In genomic region chr1:183047191-183047912, GRCm38 (mm10) we compare ENCODE assay signal across 7 mouse cellular contexts.
DNase-seq lines count a peak whose midpoint lies in the region; ATAC-seq lines count a peak whose summit lies in the region.

No protein-coding gene starts in this region.

- DNase-seq in midbrain, embryonic 14.5 days: peak; percentile 75
- no peak for DNase-seq in midbrain, embryonic 11.5 days (ENCODE audit: low spot score, missing footprints)
- DNase-seq in kidney, adult 9 months: peak; percentile 76
- no peak for DNase-seq in thymus, postnatal 25 days

- H3K4me2 ChIP-seq in midbrain, embryonic 14.5 days (ENCODE audit: low read length): no peak overlapping the region
- no peak overlapping the region for H3K4me2 ChIP-seq in midbrain, embryonic 11.5 days
- H3K4me2 ChIP-seq in forebrain, embryonic 15.5 days (replicated peaks): no peak overlapping the region
- H3K4me2 ChIP-seq in neural tube, embryonic 15.5 days: no peak overlapping the region

- ATAC-seq in midbrain, embryonic 14.5 days (ENCODE audit: low FRiP score, low TSS enrichment): no peak
- ATAC-seq in midbrain, embryonic 11.5 days (ENCODE audit: low FRiP score): no peak
- peak; percentile 62 for ATAC-seq in forebrain, embryonic 15.5 days (replicated peaks)
- ATAC-seq in neural tube, embryonic 15.5 days (ENCODE audit: low FRiP score): no peak
- ATAC-seq in granulocyte monocyte progenitor cell, adult 5-6 weeks (replicated peaks; ENCODE audit: poor library complexity, severe bottlenecking): no peak

- no peaks in the 10 kb centered on the region for H3K36me3 ChIP-seq in midbrain, embryonic 14.5 days (ENCODE audit: control insufficient read depth, insufficient read depth, low read length)
- H3K36me3 ChIP-seq in midbrain, embryonic 11.5 days (ENCODE audit: control insufficient read depth, insufficient read depth, low read length): no peaks in the 10 kb centered on the region
- no peaks in the 10 kb centered on the region for H3K36me3 ChIP-seq in forebrain, embryonic 15.5 days
- H3K36me3 ChIP-seq in neural tube, embryonic 15.5 days: no peaks in the 10 kb centered on the region

- no peak overlapping the region for H3K9ac ChIP-seq in midbrain, embryonic 14.5 days (replicated peaks; ENCODE audit: low read length)
- no peak overlapping the region for H3K9ac ChIP-seq in midbrain, embryonic 11.5 days (ENCODE audit: low read length)
- no peak overlapping the region for H3K9ac ChIP-seq in forebrain, embryonic 15.5 days (replicated peaks)
- H3K9ac ChIP-seq in neural tube, embryonic 15.5 days (replicated peaks): no peak overlapping the region

- peaks cover 10% of the 10 kb centered on the region; the same call in 1 of the 2 replicates for H3K4me1 ChIP-seq in midbrain, embryonic 14.5 days (ENCODE audit: control insufficient read depth, insufficient read depth, low read length)
- 0 out of 2 replicates have a peak, but pooled peaks cover 2% of the 10 kb centered on the region for H3K4me1 ChIP-seq in midbrain, embryonic 11.5 days (ENCODE audit: control insufficient read depth, insufficient read depth, low read length)
- peaks cover 27% of the 10 kb centered on the region for H3K4me1 ChIP-seq in forebrain, embryonic 15.5 days
- peaks cover 29% of the 10 kb centered on the region for H3K4me1 ChIP-seq in neural tube, embryonic 15.5 days

- 52% methylated on average over 7 of the region's 7 CpGs for WGBS in midbrain, embryonic 14.5 days
- 77% methylated on average over 7 of the region's 7 CpGs for WGBS in midbrain, embryonic 11.5 days
- WGBS in forebrain, embryonic 15.5 days: 25% methylated on average over 7 of the region's 7 CpGs
- 38% methylated on average over 7 of the region's 7 CpGs for WGBS in neural tube, embryonic 15.5 days

- H3K27ac ChIP-seq in midbrain, embryonic 14.5 days (replicated peaks; ENCODE audit: low read depth, low read length): no peak overlapping the region
- H3K27ac ChIP-seq in midbrain, embryonic 11.5 days (ENCODE audit: low read depth, low read length): no peak overlapping the region
- 0 out of 2 replicates have a peak overlapping the region, but pooled peaks have one; percentile 4 for H3K27ac ChIP-seq in forebrain, embryonic 15.5 days (replicated peaks)
- H3K27ac ChIP-seq in neural tube, embryonic 15.5 days (replicated peaks): peak overlapping the region; percentile 48; the same call in 1 of the 2 replicates

- H3K27me3 ChIP-seq in midbrain, embryonic 14.5 days (ENCODE audit: control insufficient read depth, insufficient read depth, low read length): peaks cover 9% of the 10 kb centered on the region; the same call in 1 of the 2 replicates
- peaks cover 3% of the 10 kb centered on the region; the same call in 1 of the 2 replicates for H3K27me3 ChIP-seq in midbrain, embryonic 11.5 days (ENCODE audit: control insufficient read depth, insufficient read depth, low read length)
- H3K27me3 ChIP-seq in forebrain, embryonic 15.5 days: peaks cover 37% of the 10 kb centered on the region
- H3K27me3 ChIP-seq in neural tube, embryonic 15.5 days (replicated peaks): peaks cover 9% of the 10 kb centered on the region; the same call in 1 of the 2 replicates

- H3K9me3 ChIP-seq in midbrain, embryonic 14.5 days (ENCODE audit: control insufficient read depth, low read length): no peaks in the 10 kb centered on the region
- no peaks in the 10 kb centered on the region for H3K9me3 ChIP-seq in midbrain, embryonic 11.5 days (ENCODE audit: control insufficient read depth, low read length)
- H3K9me3 ChIP-seq in forebrain, embryonic 15.5 days: no peaks in the 10 kb centered on the region
- no peaks in the 10 kb centered on the region for H3K9me3 ChIP-seq in neural tube, embryonic 15.5 days (replicated peaks)

- no peak overlapping the region for H3K4me3 ChIP-seq in midbrain, embryonic 14.5 days (replicated peaks; ENCODE audit: low read depth, low read length)
- no peak overlapping the region for H3K4me3 ChIP-seq in midbrain, embryonic 11.5 days (ENCODE audit: low read depth, low read length)
- H3K4me3 ChIP-seq in forebrain, embryonic 15.5 days: no peak overlapping the region
- no peak overlapping the region for H3K4me3 ChIP-seq in neural tube, embryonic 15.5 days (replicated peaks)

Comparison
In these comparisons a context has a peak if more than half of its experiments do, and no peak if none do; other contexts are left out.
1. DNase-seq: peak in midbrain, embryonic 14.5 days (single experiment) and kidney, adult 9 months (single experiment); none in midbrain, embryonic 11.5 days (single experiment) and thymus, postnatal 25 days (single experiment).
2. H3K27ac ChIP-seq: peak in forebrain, embryonic 15.5 days (single experiment) and neural tube, embryonic 15.5 days (single experiment); none in midbrain, embryonic 14.5 days (single experiment) and midbrain, embryonic 11.5 days (single experiment).